Mouse (Mus musculus) heart, postnatal 0 days (tissue): ENCODE measurements around the gene Cebpzos.

Experiments
- CTCF ChIP-seq: IDR thresholded peaks from 2 replicates; pipeline ENCODE4 v1.5.1; 2016; ENCODE audit warnings: antibody characterized with exemption, control low read depth, low read depth
- EP300 ChIP-seq: IDR thresholded peaks from 2 replicates; pipeline ENCODE4 v1.6.1; 2016; ENCODE audit warnings: antibody characterized with exemption, low read depth

- TF ChIP-seq CTCF (no peak), EP300 (no peak)
These were observed at the start of gene Cebpzos for GRCm38 (mm10) chr17:78916369-78916813.
